Mouse (Mus musculus) megakaryocyte progenitor cell, adult 5-6 weeks (primary cell): ENCODE measurements at regions not wholly inside any gene's neighbourhood (a gene's known extent, or its start where the extent isn't known, plus 50 kb on each side); places are given as distances from the start of the nearest gene placed in this dataset.
"Not testable (repeated sequence)": the region's sequence is repeated elsewhere in the genome, so short reads cannot be mapped to it uniquely, and the experiment has no call there.

ENCODE experiments used
- ATAC-seq: replicated peaks from 2 replicates; pipeline ENCODE4 v1.8.0; 2016; ENCODE audit warnings: mild to moderate bottlenecking, moderate TSS enrichment, inconsistent platforms; ENCODE audit not compliant: poor library complexity

- peak; percentile 26; the same call in 1 of the 2 replicates for ATAC-seq
Measured at GRCm38 (mm10) chr12:115508615-115509342, 538.7 kb upstream of the Zfp386 start.

- peak; percentile 66 for ATAC-seq
Measured at GRCm38 (mm10) chr12:115518778-115519541, 528.6 kb upstream of the Zfp386 start.

- ATAC-seq = peak; percentile 55; the same call in 1 of the 2 replicates
Measured at GRCm38 (mm10) chr12:115527065-115527464, 520.5 kb upstream of the Zfp386 start.

- peak; percentile 75 for ATAC-seq
Measured at GRCm38 (mm10) chr12:115542482-115542881, 505.0 kb upstream of the Zfp386 start.

- ATAC-seq = peak; percentile 34; the same call in 1 of the 2 replicates
Measured at GRCm38 (mm10) chr12:115566878-115567277, 480.6 kb upstream of the Zfp386 start.

- peak; percentile 44 for ATAC-seq
Measured at GRCm38 (mm10) chr12:115592985-115593384, 454.5 kb upstream of the Zfp386 start.

GRCm38 (mm10) chr12:115603763-115604162 is 443.8 kb upstream of the Zfp386 start:
- peak; percentile 54 for ATAC-seq

GRCm38 (mm10) chr12:115604951-115605350 is 442.6 kb upstream of the Zfp386 start:
- peak; percentile 86 for ATAC-seq

- ATAC-seq = peak; percentile 50
Measured at GRCm38 (mm10) chr12:115622564-115623233, 424.8 kb upstream of the Zfp386 start.

GRCm38 (mm10) chr12:115624221-115624620 is 423.3 kb upstream of the Zfp386 start:
- ATAC-seq = peak; percentile 58; the same call in 1 of the 2 replicates

- ATAC-seq = peak; percentile 63
Measured at GRCm38 (mm10) chr12:115647599-115647998, 399.9 kb upstream of the Zfp386 start.

GRCm38 (mm10) chr12:115648161-115648560 is 399.4 kb upstream of the Zfp386 start:
- ATAC-seq = 0 out of 2 replicates have a peak, but pooled peaks have one; percentile 39

- ATAC-seq = no peak
Measured at GRCm38 (mm10) chr12:115655781-115656180, 391.7 kb upstream of the Zfp386 start.

GRCm38 (mm10) chr12:115664081-115664480 is 383.4 kb upstream of the Zfp386 start:
- ATAC-seq = peak; percentile 86

GRCm38 (mm10) chr12:115671683-115672082 is 375.8 kb upstream of the Zfp386 start:
- not testable (repeated sequence) for ATAC-seq

GRCm38 (mm10) chr12:115691801-115692200 is 355.7 kb upstream of the Zfp386 start:
- ATAC-seq = peak; percentile 14; the same call in 1 of the 2 replicates

- ATAC-seq = 0 out of 2 replicates have a peak, but pooled peaks have one; percentile 37
Measured at GRCm38 (mm10) chr12:115709813-115710212, 337.7 kb upstream of the Zfp386 start.

GRCm38 (mm10) chr12:115742039-115742438 is 305.5 kb upstream of the Zfp386 start:
- peak; percentile 71 for ATAC-seq

GRCm38 (mm10) chr12:115749586-115749985 is 297.9 kb upstream of the Zfp386 start:
- peak; percentile 93 for ATAC-seq

- ATAC-seq = peak; percentile 68
Measured at GRCm38 (mm10) chr12:115753135-115753534, 294.4 kb upstream of the Zfp386 start.

GRCm38 (mm10) chr12:115757526-115757925 is 290.0 kb upstream of the Zfp386 start:
- peak; percentile 31; the same call in 1 of the 2 replicates for ATAC-seq
